Mouse (Mus musculus) kidney, embryonic 16.5 days (tissue): ENCODE data around the gene Zfp770. TPM values are rescaled to one million over a fixed set of nuclear protein-coding genes. Genes with fewer than 3 reads are reported as not detected.

Experiments
- ATAC-seq: fragments of 200-750 bp; cut with Nextera tagmentation; 2 replicates; pipeline ENCODE4 v1.8.0; 2017; ENCODE audit warnings: moderate TSS enrichment; ENCODE audit not compliant: low FRiP score, low TSS enrichment
- H3K27ac ChIP-seq: fragments of 300-500 bp; sonication (generic); 2 replicates; pipeline ENCODE4 v1.5.1; 2014; ENCODE audit warnings: low read length
- H3K27me3 ChIP-seq: fragments of 300-500 bp; sonication (generic); 2 replicates; pipeline ENCODE4 v1.6.1; 2014; ENCODE audit warnings: low read length, control low read depth, mixed read lengths; ENCODE audit not compliant: insufficient read depth
- H3K36me3 ChIP-seq: fragments of 300-500 bp; sonication (generic); 2 replicates; pipeline ENCODE4 v1.6.1; 2014; ENCODE audit warnings: low read length, control low read depth, mixed read lengths; ENCODE audit not compliant: insufficient read depth
- H3K4me1 ChIP-seq: fragments of 300-500 bp; sonication (generic); 2 replicates; pipeline ENCODE4 v1.6.1; 2014; ENCODE audit warnings: low read length, control low read depth, mixed read lengths; ENCODE audit not compliant: insufficient read depth
- H3K4me2 ChIP-seq: fragments of 300-500 bp; sonication (generic); replicated peaks from 2 replicates; pipeline ENCODE4 v1.6.1; 2014; ENCODE audit warnings: low read depth, low read length
- H3K4me3 ChIP-seq: fragments of 300-500 bp; sonication (generic); 2 replicates; pipeline ENCODE4 v1.5.1; 2014; ENCODE audit warnings: mild to moderate bottlenecking, low read length
- H3K9ac ChIP-seq: fragments of 300-500 bp; sonication (generic); replicated peaks from 2 replicates; pipeline ENCODE4 v1.6.1; 2014; ENCODE audit warnings: low read length
- H3K9me3 ChIP-seq: fragments of 300-500 bp; sonication (generic); 2 replicates; pipeline ENCODE4 v1.6.1; 2016; ENCODE audit warnings: low read length, control low read depth
- WGBS: fragments of 180-500 bp; shearing (Covaris S2); extraction: QIAGEN DNeasy Blood & Tissue Kit; methylation state at CpG from one replicate; pipeline ENCODE4 v1.1.7; 2014; 5-methylcytosine and 5-hydroxymethylcytosine counted together
- polyA plus RNA-seq: library from polyadenylated mRNA; unstranded; fragments of >200 nt; fragmentation: Nextera tagmentation; extraction: Ambion mirVana; gene quantifications from 2 replicates; pipeline ENCODE4 v1.2.1, GENCODE M21; 2015

The Zfp770 gene
- polyA plus RNA-seq, result 3.6 and 5.1 TPM in 2 replicates

GRCm38 (mm10) chr2:114200932-114201559 lies at the start of gene Zfp770:
Zfp770 (minus strand) TSS chr2:114201469.
- Histone ChIP-seq H3K9me3 (no peaks in the 10 kb centered on the region), H3K4me2 (peak within 1 kb of the TSS; percentile 83), H3K27me3 (no peaks in the 10 kb centered on the region), H3K36me3 (peaks cover 12% of the 10 kb centered on the region), H3K4me1 (peaks cover 10% of the 10 kb centered on the region), H3K4me3 (peak within 1 kb of the TSS; percentile 78), H3K9ac (peak within 1 kb of the TSS; percentile 89), H3K27ac (peak within 1 kb of the TSS; percentile 68)
- WGBS, result 0% methylated on average over 36 of the region's 36 CpGs
- peak; percentile 96 for ATAC-seq

DNA sequence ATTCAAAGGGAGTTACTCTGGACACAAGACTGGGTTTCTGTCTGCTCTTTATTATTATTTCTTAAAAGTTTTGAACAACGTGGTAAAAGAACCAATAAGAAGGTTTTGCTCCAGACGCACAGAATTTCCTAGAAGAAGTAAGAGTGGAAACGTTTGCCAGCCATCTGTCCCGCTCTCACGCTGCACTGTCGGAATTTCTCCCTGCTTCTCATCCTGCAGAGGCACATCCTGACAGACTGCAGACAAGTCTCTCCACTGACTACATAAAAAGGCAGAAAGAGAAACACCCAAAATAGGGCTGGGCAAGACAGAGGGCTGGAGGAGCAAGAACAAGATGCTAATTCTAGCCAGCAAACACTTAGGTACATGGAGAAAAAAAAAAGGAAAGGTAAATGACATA lies 48.2 kb upstream of the Zfp770 start:
- no peak overlapping the region for H3K9ac ChIP-seq
- no peak overlapping the region for H3K4me3 ChIP-seq
- no peak for ATAC-seq
- no peaks in the 10 kb centered on the region for H3K36me3 ChIP-seq
- H3K4me1 ChIP-seq, result no peaks in the 10 kb centered on the region
- no peak overlapping the region for H3K27ac ChIP-seq
- H3K4me2 ChIP-seq, result no peak overlapping the region
- no peaks in the 10 kb centered on the region for H3K9me3 ChIP-seq
- WGBS, result 60% methylated on average over 6 of the region's 6 CpGs
- no peaks in the 10 kb centered on the region for H3K27me3 ChIP-seq

DNA sequence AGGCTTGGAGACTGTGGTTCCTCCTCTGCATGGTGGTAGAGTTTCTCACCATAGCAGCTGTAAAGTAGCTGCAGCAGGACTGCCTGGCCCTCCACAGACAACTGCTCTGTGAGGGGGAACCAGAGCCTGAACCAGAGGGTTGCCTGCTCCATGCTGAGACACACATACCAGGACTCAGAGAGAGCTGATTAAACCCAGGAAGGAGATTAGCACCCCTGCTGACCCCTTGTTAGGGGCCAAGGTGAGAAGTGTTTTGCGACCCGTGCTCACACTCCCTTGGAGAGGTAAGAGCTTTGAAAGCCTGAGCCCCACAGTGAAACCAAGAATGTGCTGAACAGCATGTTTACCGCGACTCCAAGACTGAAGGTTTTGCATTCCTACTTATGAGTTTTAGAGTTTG lies 36.4 kb upstream of the Zfp770 start:
- 10% methylated on average over 4 of the region's 4 CpGs for WGBS
- Histone ChIP-seq H3K27ac (no peak overlapping the region), H3K36me3 (no peaks in the 10 kb centered on the region), H3K9ac (no peak overlapping the region), H3K27me3 (no peaks in the 10 kb centered on the region), H3K4me3 (no peak overlapping the region), H3K4me1 (no peaks in the 10 kb centered on the region), H3K4me2 (no peak overlapping the region), H3K9me3 (no peaks in the 10 kb centered on the region)
- ATAC-seq, result no peak

- H3K9me3 ChIP-seq, result no peaks in the 10 kb centered on the region
- no peak for ATAC-seq
- no peak overlapping the region for H3K4me2 ChIP-seq
- 86% methylated on average over 1 of the region's 1 CpGs for WGBS
- H3K27me3 ChIP-seq, result no peaks in the 10 kb centered on the region
- H3K4me3 ChIP-seq, result no peak overlapping the region
- H3K36me3 ChIP-seq, result no peaks in the 10 kb centered on the region
- H3K4me1 ChIP-seq, result no peaks in the 10 kb centered on the region
- no peak overlapping the region for H3K27ac ChIP-seq
- no peak overlapping the region for H3K9ac ChIP-seq
Measured at GRCm38 (mm10) chr2:114236566-114236965, 35.3 kb upstream of the Zfp770 start.

DNA sequence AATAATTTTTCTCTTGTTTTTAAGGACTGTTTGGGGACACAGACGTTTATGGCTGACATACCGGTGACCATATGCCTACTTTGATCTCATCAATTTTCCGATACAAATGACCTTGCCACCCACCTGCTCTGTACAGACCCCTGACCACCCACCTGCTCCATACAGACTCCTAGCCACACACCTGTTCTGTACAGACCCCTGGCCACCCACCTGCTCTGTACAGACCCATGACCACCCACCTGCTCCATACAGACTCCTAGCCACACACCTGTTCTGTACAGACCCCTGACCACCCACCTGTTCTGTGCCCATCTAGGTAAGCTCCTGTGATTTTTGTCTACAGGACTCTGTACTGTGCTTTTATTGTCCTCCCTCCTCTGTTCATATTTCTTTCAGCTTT lies 34.3 kb upstream of the Zfp770 start:
- 81% methylated on average over 3 of the region's 3 CpGs for WGBS
- H3K4me2 ChIP-seq, result no peak overlapping the region
- H3K27ac ChIP-seq, result no peak overlapping the region
- H3K4me3 ChIP-seq, result no peak overlapping the region
- H3K9me3 ChIP-seq, result no peaks in the 10 kb centered on the region
- no peaks in the 10 kb centered on the region for H3K4me1 ChIP-seq
- H3K9ac ChIP-seq, result no peak overlapping the region
- no peaks in the 10 kb centered on the region for H3K27me3 ChIP-seq
- ATAC-seq, result no peak
- no peaks in the 10 kb centered on the region for H3K36me3 ChIP-seq

- Histone ChIP-seq H3K27ac (no peak overlapping the region), H3K4me3 (no peak overlapping the region), H3K9ac (no peak overlapping the region), H3K9me3 (no peaks in the 10 kb centered on the region), H3K27me3 (no peaks in the 10 kb centered on the region), H3K36me3 (no peaks in the 10 kb centered on the region), H3K4me1 (no peaks in the 10 kb centered on the region), H3K4me2 (no peak overlapping the region)
- WGBS, result 68% methylated on average over 2 of the region's 2 CpGs
- no peak for ATAC-seq
Measured at GRCm38 (mm10) chr2:114231248-114231647, 30.0 kb upstream of the Zfp770 start.

DNA sequence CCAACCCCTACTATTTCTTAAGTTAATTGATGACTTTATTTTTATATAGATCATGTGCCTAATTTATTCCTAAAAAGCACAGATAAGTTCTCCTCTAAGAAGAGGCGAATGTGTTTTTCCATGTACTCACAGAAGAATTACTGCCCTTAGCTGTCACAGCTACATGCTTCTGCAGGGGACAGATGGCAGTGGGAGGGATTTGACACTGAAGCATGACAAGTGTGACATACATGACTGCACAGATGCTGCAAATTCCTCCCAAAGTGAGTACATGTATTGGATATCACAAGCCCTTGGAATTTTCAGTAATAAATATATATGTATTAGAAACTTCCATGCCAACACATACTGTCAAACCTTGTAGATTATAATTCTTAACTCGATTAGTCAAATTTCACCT lies 27.4 kb upstream of the Zfp770 start:
- ATAC-seq, result no peak
- WGBS, result 70% methylated on average over 2 of the region's 2 CpGs

DNA sequence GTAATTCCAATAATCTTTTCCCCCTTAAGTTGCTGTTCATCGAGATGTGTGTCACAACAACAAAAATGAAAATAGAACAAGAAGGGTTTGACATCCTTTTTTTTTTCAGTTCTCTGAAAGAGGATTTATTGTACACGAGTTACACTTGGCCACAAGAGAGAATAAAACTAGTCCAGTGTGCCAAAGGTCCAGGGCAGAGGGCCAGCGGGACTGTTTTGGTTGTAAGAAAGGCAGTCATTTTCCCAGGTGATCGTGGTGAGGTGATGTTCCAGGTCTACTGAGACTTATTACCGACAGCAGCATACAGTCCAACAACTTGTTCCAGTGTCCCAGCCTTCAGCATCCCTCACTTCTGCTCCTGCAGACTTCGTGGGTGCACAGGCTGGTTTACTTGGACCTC lies 3.8 kb upstream of the Zfp770 start:
- no peaks in the 10 kb centered on the region for H3K36me3 ChIP-seq
- no peaks in the 10 kb centered on the region for H3K9me3 ChIP-seq
- WGBS, result 67% methylated on average over 6 of the region's 6 CpGs
- H3K4me2 ChIP-seq, result no peak overlapping the region
- no peak overlapping the region for H3K4me3 ChIP-seq
- ATAC-seq, result no peak
- H3K4me1 ChIP-seq, result peaks cover 5% of the 10 kb centered on the region
- no peaks in the 10 kb centered on the region for H3K27me3 ChIP-seq
- no peak overlapping the region for H3K27ac ChIP-seq
- no peak overlapping the region for H3K9ac ChIP-seq

More for the DNA sequence above, 27.4 kb upstream of the Zfp770 start:
- H3K9me3 ChIP-seq, result no peaks in the 10 kb centered on the region
- no peak overlapping the region for H3K4me3 ChIP-seq
- no peak overlapping the region for H3K9ac ChIP-seq
- no peaks in the 10 kb centered on the region for H3K27me3 ChIP-seq
- no peak overlapping the region for H3K27ac ChIP-seq
- no peak overlapping the region for H3K4me2 ChIP-seq
- no peaks in the 10 kb centered on the region for H3K36me3 ChIP-seq
- H3K4me1 ChIP-seq, result no peaks in the 10 kb centered on the region

- 35% methylated on average over 4 of the region's 4 CpGs for WGBS
- H3K9ac ChIP-seq, result peak overlapping the region; percentile 89
- H3K27me3 ChIP-seq, result no peaks in the 10 kb centered on the region
- ATAC-seq, result no peak
- H3K9me3 ChIP-seq, result no peaks in the 10 kb centered on the region
- H3K27ac ChIP-seq, result no peak overlapping the region
- H3K4me3 ChIP-seq, result peak overlapping the region; percentile 78
- H3K4me1 ChIP-seq, result peaks cover 10% of the 10 kb centered on the region
- H3K4me2 ChIP-seq, result peak overlapping the region; percentile 83
- peaks cover 7% of the 10 kb centered on the region for H3K36me3 ChIP-seq
Measured at GRCm38 (mm10) chr2:114201574-114201973, 305 bp upstream of the Zfp770 start.

DNA sequence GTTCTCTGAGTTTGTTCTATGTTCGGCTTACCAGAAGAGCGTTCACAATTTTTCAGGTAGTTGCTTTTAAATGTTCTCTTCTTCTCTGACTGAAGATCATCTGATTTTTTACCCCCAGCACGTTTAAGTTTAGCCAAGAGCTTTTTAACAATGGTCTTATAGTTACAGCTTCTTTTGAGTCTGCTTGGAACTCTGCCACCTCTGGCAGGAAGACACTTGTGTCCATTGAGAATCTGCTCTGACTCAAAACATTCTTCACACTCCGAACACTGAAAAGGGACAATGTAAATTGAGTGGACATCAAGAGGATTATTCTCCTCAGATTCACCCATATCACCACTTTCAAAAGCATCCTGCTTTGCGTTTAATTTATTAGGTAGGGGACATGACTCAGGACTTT lies 4.8 kb downstream of the Zfp770 start:
- H3K27me3 ChIP-seq, result no peaks in the 10 kb centered on the region
- H3K4me2 ChIP-seq, result no peak overlapping the region
- no peaks in the 10 kb centered on the region for H3K9me3 ChIP-seq
- no peak for ATAC-seq
- H3K36me3 ChIP-seq, result peaks cover 23% of the 10 kb centered on the region
- H3K27ac ChIP-seq, result no peak overlapping the region
- no peak overlapping the region for H3K4me3 ChIP-seq
- 89% methylated on average over 5 of the region's 5 CpGs for WGBS
- H3K4me1 ChIP-seq, result peaks cover 10% of the 10 kb centered on the region
- no peak overlapping the region for H3K9ac ChIP-seq
